Mouse (Mus musculus) heart, embryonic 12.5 days (tissue): ENCODE results near the gene Sf1. TPM values are rescaled to one million over a fixed set of nuclear protein-coding genes. Genes with fewer than 3 reads are reported as not detected.
A peak's percentile ranks its signal among the peaks of the same experiment; 100 is the strongest.

Experiments used
- ATAC-seq: fragments of 200-750 bp; cut with Nextera tagmentation; 2 replicates; pipeline ENCODE4 v1.8.0; 2017; ENCODE audit warnings: moderate TSS enrichment, moderate library complexity; ENCODE audit not compliant: insufficient number of reproducible peaks, low FRiP score
- H3K27ac ChIP-seq: fragments of 300-500 bp; sonication (generic); 2 replicates; pipeline ENCODE4 v1.5.1; 2016; ENCODE audit warnings: mild to moderate bottlenecking, moderate library complexity; ENCODE audit not compliant: poor library complexity, severe bottlenecking
- H3K27me3 ChIP-seq: fragments of 300-500 bp; sonication (generic); replicated peaks from 2 replicates; pipeline ENCODE4 v1.6.1; 2016; ENCODE audit warnings: mild to moderate bottlenecking, moderate library complexity
- H3K36me3 ChIP-seq: fragments of 300-500 bp; sonication (generic); 2 replicates; pipeline ENCODE4 v1.6.1; 2016; ENCODE audit warnings: mild to moderate bottlenecking, moderate library complexity
- H3K4me1 ChIP-seq: fragments of 300-500 bp; sonication (generic); replicated peaks from 2 replicates; pipeline ENCODE4 v1.6.1; 2016; ENCODE audit warnings: mild to moderate bottlenecking
- H3K4me2 ChIP-seq: fragments of 300-500 bp; sonication (generic); 2 replicates; pipeline ENCODE4 v1.6.1; 2016; ENCODE audit warnings: mild to moderate bottlenecking, moderate library complexity
- H3K4me3 ChIP-seq: fragments of 300-500 bp; sonication (generic); 2 replicates; pipeline ENCODE4 v1.5.1; 2016; ENCODE audit warnings: mild to moderate bottlenecking
- H3K9ac ChIP-seq: fragments of 300-500 bp; sonication (generic); 2 replicates; pipeline ENCODE4 v1.6.1; 2016; ENCODE audit warnings: mild to moderate bottlenecking, moderate library complexity
- H3K9me3 ChIP-seq: fragments of 300-500 bp; sonication (generic); replicated peaks from 2 replicates; pipeline ENCODE4 v1.6.1; 2016; ENCODE audit warnings: mild to moderate bottlenecking, moderate library complexity
- WGBS: fragments of 180-500 bp; shearing (Covaris S2); methylation state at CpG from one replicate; pipeline ENCODE4 v1.1.7; 2016; 5-methylcytosine and 5-hydroxymethylcytosine counted together
- polyA plus RNA-seq: library from polyadenylated mRNA; unstranded; fragments of >200 nt; fragmentation: Nextera tagmentation; extraction: Ambion mirVana; gene quantifications from 2 replicates; pipeline ENCODE4 v1.2.1, GENCODE M21; 2016

Gene Sf1
- polyA plus RNA-seq, 1 experiment from 2014 or later = 127 TPM

DNA sequence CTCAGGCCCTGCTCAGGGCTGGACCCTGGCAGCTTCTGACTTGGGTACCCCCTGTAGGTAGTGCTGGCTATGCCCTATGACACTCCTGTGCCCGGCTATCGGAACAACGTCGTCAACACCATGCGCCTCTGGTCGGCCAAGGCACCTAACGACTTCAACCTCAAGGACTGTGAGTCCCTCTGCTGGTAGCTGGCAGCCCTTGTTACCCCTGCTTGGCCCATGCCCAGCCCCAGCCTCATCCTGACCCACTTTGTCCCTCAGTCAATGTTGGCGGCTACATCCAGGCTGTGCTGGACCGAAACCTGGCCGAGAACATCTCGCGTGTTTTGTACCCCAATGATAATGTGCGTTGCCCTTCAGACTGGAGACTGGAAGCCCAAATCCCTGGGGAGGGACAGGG lies 24.5 kb downstream of the Sf1 start:
- no peaks in the 10 kb centered on the region for H3K9me3 ChIP-seq
- H3K27me3 ChIP-seq = no peaks in the 10 kb centered on the region
- no peak overlapping the region for H3K4me2 ChIP-seq
- no peak for ATAC-seq
- peaks cover 62% of the 10 kb centered on the region for H3K36me3 ChIP-seq
- H3K4me1 ChIP-seq = peaks cover 46% of the 10 kb centered on the region
- H3K9ac ChIP-seq = no peak overlapping the region
- no peak overlapping the region for H3K4me3 ChIP-seq
- H3K27ac ChIP-seq = no peak overlapping the region
- WGBS = 75% methylated on average over 13 of the region's 13 CpGs

DNA sequence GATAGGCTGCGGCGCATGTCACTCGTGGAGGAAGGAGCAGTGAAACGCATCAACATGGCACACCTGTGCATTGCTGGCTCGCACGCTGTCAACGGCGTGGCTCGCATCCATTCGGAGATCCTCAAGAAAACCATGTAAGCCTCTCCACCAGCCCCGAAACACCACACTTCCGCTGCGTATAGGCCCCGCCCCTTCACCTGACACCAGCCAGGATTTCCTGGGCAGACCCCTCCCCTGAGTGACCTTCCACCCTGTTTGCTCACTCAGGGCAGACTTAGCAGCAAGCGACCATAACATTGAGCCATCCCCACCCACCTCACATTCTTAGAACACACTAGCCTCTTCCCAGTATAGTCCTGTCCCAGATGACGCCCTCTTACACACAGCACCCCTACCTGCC lies 26.3 kb downstream of the Sf1 start:
- H3K4me3 ChIP-seq = peak overlapping the region; percentile 0; the same call in 1 of the 2 replicates
- no peak for ATAC-seq

DNA sequence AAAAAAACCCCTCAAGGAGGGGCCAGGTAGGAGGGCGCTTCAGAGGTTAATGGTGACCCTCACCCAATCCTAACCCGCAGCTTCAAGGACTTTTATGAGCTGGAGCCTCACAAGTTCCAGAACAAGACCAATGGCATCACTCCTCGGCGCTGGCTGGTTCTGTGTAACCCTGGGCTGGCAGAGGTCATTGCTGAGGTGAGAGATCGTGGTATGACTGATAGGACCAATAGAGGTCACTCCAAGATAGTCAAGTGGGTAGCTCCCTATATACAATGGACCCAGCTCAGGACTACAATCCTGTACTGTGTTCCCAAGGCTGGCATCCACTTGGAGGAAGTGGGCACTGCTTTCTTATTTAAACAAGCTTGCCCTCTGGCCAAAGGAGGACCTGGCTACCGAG lies 26.8 kb downstream of the Sf1 start:
- H3K4me2 ChIP-seq = no peak overlapping the region
- H3K4me1 ChIP-seq = peaks cover 23% of the 10 kb centered on the region
- no peaks in the 10 kb centered on the region for H3K27me3 ChIP-seq
- ATAC-seq = no peak; the same call in 1 of the 2 replicates
- no peak overlapping the region for H3K27ac ChIP-seq
- no peak overlapping the region for H3K4me3 ChIP-seq
- peaks cover 73% of the 10 kb centered on the region for H3K36me3 ChIP-seq
- H3K9ac ChIP-seq = no peak overlapping the region
- H3K9me3 ChIP-seq = no peaks in the 10 kb centered on the region
- 56% methylated on average over 6 of the region's 6 CpGs for WGBS

More for the DNA sequence above, 26.3 kb downstream of the Sf1 start:
- no peaks in the 10 kb centered on the region for H3K9me3 ChIP-seq
- peak overlapping the region; percentile 42 for H3K4me2 ChIP-seq
- peaks cover 28% of the 10 kb centered on the region for H3K4me1 ChIP-seq
- WGBS = 26% methylated on average over 16 of the region's 16 CpGs
- no peak overlapping the region for H3K9ac ChIP-seq
- H3K36me3 ChIP-seq = peaks cover 70% of the 10 kb centered on the region
- H3K27ac ChIP-seq = no peak overlapping the region
- no peaks in the 10 kb centered on the region for H3K27me3 ChIP-seq

DNA sequence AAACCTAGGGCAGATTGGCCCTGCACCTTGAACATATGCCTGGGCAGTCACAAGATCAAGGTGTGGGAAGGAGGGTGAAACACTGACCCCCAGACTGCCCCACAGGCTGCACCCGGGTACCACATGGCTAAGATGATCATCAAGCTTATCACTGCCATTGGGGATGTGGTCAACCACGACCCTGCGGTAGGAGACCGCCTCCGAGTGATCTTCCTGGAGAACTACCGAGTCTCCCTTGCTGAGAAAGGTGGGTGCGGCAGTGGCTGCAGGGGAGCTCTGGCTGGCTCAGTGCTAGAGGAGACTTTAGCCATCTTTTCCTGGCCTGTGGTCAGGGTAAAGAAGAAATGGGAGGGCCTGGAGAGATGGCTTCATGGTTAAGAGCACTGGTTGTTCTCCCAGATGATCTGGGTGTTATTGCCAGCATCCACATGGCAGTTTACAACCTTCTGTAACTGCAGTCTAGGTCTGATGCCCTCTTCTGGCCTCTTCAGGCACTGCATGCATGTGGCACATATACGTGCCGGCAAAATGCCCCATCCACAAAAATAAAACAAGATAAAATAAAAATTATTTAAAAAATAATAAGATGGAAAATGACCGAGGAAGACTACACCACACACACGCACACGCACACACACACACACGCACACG lies 29.4 kb downstream of the Sf1 start:
- Histone ChIP-seq H3K36me3 (peaks cover 71% of the 10 kb centered on the region), H3K27ac (no peak overlapping the region)
- no peak for ATAC-seq

DNA sequence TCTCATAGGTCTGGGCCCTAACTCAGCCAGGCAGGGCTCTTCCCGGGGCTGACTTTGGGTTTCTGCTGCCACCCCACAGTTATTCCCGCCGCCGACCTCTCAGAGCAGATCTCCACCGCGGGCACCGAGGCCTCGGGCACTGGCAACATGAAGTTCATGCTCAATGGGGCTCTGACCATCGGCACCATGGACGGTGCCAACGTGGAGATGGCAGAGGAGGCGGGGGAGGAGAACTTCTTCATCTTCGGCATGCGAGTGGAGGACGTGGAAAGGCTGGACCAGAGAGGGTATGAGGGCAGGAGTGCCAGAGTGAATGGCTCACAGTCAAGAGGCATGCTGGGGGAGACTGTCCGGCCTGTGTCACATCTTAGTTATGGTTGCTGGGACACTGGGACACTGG lies 30.1 kb downstream of the Sf1 start:
- H3K36me3 ChIP-seq = peaks cover 63% of the 10 kb centered on the region
- no peak overlapping the region for H3K9ac ChIP-seq
- H3K27me3 ChIP-seq = no peaks in the 10 kb centered on the region
- no peak overlapping the region for H3K4me2 ChIP-seq
- WGBS = 86% methylated on average over 16 of the region's 16 CpGs
- no peak for ATAC-seq
- H3K4me1 ChIP-seq = peaks cover 14% of the 10 kb centered on the region
- no peak overlapping the region for H3K27ac ChIP-seq
- H3K4me3 ChIP-seq = no peak overlapping the region
- H3K9me3 ChIP-seq = no peaks in the 10 kb centered on the region

More for the DNA sequence above, 29.4 kb downstream of the Sf1 start:
- H3K4me2 ChIP-seq = no peak overlapping the region
- H3K4me3 ChIP-seq = no peak overlapping the region
- H3K4me1 ChIP-seq = peaks cover 8% of the 10 kb centered on the region
- no peaks in the 10 kb centered on the region for H3K9me3 ChIP-seq
- no peak overlapping the region for H3K9ac ChIP-seq
- WGBS = 88% methylated on average over 14 of the region's 14 CpGs
- no peaks in the 10 kb centered on the region for H3K27me3 ChIP-seq

DNA sequence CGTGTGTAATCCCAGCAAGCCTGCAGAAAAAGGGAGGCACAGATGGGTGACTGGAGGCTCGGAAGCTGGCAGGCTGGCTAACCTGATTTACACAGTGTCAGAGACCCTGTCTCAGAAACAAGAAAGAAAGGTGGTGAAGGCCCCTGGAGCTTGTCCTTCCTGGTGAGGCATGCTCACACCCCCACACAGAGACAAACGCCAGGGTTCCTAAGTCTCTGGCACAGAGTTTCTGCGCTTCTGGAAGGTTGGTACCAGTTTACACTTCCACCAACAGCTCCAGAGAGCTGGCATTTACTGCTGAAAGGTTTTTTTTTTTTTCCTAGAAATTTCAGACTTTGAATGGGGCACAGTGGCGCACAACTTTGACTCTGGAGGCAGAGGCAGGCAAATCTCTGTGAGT lies 32.7 kb downstream of the Sf1 start:
- peaks cover 29% of the 10 kb centered on the region for H3K4me1 ChIP-seq
- no peak overlapping the region for H3K4me3 ChIP-seq
- 89% methylated on average over 5 of the region's 5 CpGs for WGBS
- H3K9ac ChIP-seq = no peak overlapping the region
- no peaks in the 10 kb centered on the region for H3K27me3 ChIP-seq
- H3K27ac ChIP-seq = no peak overlapping the region
- no peak overlapping the region for H3K4me2 ChIP-seq
- H3K36me3 ChIP-seq = peaks cover 38% of the 10 kb centered on the region
- ATAC-seq = no peak
- no peaks in the 10 kb centered on the region for H3K9me3 ChIP-seq

DNA sequence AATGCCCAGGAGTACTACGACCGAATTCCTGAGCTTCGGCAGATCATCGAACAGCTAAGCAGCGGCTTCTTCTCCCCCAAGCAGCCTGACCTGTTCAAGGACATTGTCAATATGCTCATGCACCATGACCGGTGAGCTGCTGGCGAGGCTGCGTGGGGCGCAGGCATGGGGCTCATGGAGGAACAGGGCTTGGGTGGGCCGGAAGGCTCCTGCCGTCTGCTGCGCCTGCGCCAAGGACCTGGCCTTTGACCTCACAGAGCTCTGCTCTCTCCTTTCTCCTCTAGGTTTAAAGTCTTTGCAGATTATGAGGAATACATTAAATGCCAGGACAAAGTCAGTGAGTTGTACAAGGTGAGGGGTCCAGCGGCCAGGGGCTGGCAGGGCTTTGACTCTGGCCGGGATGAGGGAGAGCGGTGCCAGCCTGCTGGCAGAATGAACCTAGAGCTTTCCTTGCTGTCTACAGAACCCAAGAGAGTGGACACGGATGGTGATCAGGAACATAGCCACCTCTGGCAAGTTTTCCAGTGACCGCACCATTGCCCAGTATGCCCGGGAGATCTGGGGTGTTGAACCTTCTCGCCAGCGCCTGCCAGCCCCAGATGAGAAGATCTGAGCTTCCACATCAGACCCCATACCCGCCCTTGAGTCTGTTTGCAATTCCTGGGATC lies 34.2 kb downstream of the Sf1 start:
- H3K36me3 ChIP-seq = peaks cover 23% of the 10 kb centered on the region
- peak overlapping the region; percentile 37; the same call in 1 of the 2 replicates for H3K27ac ChIP-seq
- WGBS = 84% methylated on average over 22 of the region's 22 CpGs
- no peak overlapping the region for H3K9ac ChIP-seq
- peaks cover 44% of the 10 kb centered on the region for H3K4me1 ChIP-seq
- no peaks in the 10 kb centered on the region; the same call in 1 of the 2 replicates for H3K27me3 ChIP-seq
- no peak overlapping the region for H3K4me3 ChIP-seq
- H3K9me3 ChIP-seq = no peaks in the 10 kb centered on the region
- H3K4me2 ChIP-seq = 0 out of 2 replicates have a peak overlapping the region, but pooled peaks have one; percentile 99
- ATAC-seq = no peak

DNA sequence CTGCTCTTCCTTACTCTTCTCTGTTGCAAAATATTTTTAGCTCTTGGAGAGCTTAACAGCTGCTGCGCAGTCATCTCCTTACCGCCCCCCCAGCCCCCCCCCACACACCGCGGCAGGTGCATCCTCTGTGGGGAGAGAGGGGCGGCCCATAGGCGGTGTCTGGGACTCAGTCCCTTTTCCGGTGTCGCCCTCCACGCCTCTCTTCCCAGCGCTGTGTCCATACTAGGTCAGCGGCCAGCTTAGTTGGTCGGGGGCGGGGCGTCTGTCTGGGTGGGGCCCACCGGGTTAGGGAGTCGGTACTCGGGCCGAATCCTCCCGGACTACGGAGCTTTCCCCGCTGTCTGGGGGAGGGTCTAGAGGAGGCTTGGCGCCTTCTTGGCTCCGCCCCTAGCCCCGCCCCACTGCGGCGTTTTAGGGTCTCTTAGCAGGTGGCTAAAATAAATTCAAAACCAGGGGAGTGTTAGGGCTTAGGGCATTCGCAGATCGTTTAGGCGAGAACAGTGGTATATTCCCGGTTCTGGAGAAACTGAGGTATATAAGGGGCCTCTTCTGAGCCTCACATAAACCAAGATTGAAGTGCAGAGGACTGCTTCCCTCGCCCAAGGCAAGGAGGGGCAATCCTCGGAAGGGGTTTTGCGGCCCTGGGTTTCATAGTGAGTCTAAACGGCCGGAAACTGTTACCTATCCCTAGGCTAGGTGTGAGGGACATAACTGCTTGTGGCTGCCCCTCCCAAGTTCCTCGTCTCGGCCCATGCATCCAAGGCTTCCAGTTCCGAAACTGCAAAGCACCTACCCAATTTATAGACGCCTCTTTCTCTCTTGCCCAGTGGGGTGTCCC lies 35.2 kb downstream of the Sf1 start:
- Histone ChIP-seq H3K4me2 (peak overlapping the region; percentile 99), H3K4me1 (peaks cover 44% of the 10 kb centered on the region), H3K4me3 (peak overlapping the region; percentile 61), H3K9ac (peak overlapping the region; percentile 80), H3K9me3 (no peaks in the 10 kb centered on the region), H3K27me3 (no peaks in the 10 kb centered on the region; the same call in 1 of the 2 replicates), H3K27ac (peak overlapping the region; percentile 37; the same call in 1 of the 2 replicates), H3K36me3 (peaks cover 14% of the 10 kb centered on the region)
- peak; percentile 37 for ATAC-seq
- under 1% methylated on average over 39 of the region's 39 CpGs for WGBS

DNA sequence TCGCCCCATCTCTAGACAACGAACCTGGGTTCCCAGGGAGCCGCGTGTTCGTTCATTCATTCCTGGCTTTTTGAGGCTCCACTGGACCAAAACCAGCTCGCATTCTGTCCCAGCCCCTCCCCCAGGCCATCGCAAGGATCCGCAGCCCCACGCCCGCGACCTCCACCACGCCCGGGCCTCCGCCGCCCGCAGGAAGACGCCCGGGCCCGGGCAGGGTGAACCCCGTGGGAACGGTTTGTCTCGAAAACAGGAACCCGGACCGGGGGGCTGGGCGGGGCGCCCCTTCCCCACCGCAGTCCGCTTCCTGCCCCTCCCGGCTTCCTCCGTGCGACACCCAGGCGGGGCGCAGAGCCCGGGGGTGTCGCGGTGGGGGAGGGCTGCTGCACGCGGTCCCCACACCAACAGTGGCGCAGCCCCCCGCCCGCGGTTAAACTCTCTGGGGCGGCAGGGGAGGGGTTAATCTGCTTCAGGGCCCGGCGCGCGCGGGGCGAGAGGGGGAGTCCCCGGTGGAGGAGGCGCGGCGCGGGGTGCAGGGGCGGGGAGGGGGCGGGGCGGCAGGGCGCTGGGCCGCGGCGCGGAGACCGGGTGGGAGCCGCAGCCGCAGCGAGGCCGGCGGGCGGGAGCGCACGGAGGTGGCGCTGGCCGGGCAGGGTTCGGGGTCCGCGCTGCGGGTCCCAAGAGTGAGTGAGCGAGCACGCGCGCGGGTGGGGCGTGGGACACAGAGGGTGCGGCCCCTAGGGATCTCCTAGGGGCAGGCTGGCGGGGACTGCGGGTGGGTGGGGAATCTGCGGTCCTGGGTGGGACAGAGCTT lies 36.0 kb downstream of the Sf1 start, which contains the start of gene Rasgrp2:
Gene Rasgrp2, plus strand, starts transcription at position 56 of the 811 bp plus-strand sequence.
- Histone ChIP-seq H3K4me2 (peak within 1 kb of the TSS; percentile 99), H3K36me3 (peaks cover 12% of the 10 kb centered on the region; the same call in 1 of the 2 replicates), H3K4me3 (peak within 1 kb of the TSS; percentile 61), H3K27me3 (peaks cover 2% of the 10 kb centered on the region; the same call in 1 of the 2 replicates), H3K4me1 (peaks cover 44% of the 10 kb centered on the region), H3K27ac (peak within 1 kb of the TSS; percentile 37), H3K9me3 (no peaks in the 10 kb centered on the region), H3K9ac (peak within 1 kb of the TSS; percentile 80)
- ATAC-seq = no peak
- 1% methylated on average over 48 of the region's 87 CpGs for WGBS
